In the genomic region with DNA sequence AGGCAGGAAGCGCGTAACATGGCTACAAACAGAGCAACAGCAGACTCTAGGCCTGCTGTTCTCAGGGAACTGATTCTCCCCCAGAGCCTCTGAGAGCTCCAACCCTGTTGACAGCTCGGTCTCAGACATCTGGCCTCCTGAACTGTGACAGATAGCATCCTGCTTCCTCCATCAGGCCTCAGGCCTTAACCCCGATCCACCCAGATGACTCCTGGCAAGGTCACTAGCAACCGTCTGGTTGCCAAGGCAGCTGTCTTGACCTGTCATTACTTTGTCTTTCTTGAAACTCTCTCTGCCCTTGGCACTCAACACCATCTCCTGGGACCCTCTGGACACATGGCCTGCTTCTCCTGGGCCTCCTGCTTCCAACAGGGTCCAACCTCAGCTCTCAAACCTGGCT, we compare ENCODE assay signal across 11 mouse cellular contexts. TPM values are rescaled to one million over a fixed set of nuclear protein-coding genes. Genes with fewer than 3 reads are reported as not detected.
DNase-seq lines count a peak whose midpoint lies in the region; ATAC-seq and TF ChIP-seq lines count a peak whose summit lies in the region.
"Had no signal": no experiment of that assay in that cellular context is flagged by ENCODE, and none has a peak within 500 bp of the region (broad histone marks: within the 10 kb centered on the region; RNA-seq: fewer than 3 reads in every experiment).

No protein-coding gene starts in this region.

- no peak for TF ChIP-seq CTCF in stomach, postnatal 0 days (IDR thresholded peaks at IDR 0.05; ENCODE audit: low read depth)

- peaks cover 35% of the 10 kb centered on the region for H3K4me1 ChIP-seq in forebrain, embryonic 10.5 days
- no peaks in the 10 kb centered on the region for H3K4me1 ChIP-seq in forebrain, embryonic 16.5 days (replicated peaks; ENCODE audit: control insufficient read depth, insufficient read depth, low read length)
- H3K4me1 ChIP-seq in stomach, embryonic 16.5 days (ENCODE audit: control insufficient read depth, insufficient read depth, low read length), result peaks cover 9% of the 10 kb centered on the region
- H3K4me1 ChIP-seq in stomach, postnatal 0 days (replicated peaks; ENCODE audit: control insufficient read depth, insufficient read depth), result no peaks in the 10 kb centered on the region
- H3K4me1 ChIP-seq in heart, embryonic 16.5 days (ENCODE audit: control insufficient read depth, insufficient read depth, low read length), result peaks cover 9% of the 10 kb centered on the region

- no peak for ATAC-seq in forebrain, embryonic 16.5 days
- ATAC-seq in stomach, embryonic 16.5 days (ENCODE audit: insufficient read depth, low FRiP score), result no peak
- ATAC-seq in stomach, postnatal 0 days (ENCODE audit: low FRiP score, low TSS enrichment), result no peak
- peak; percentile 15; the same call in 1 of the 2 replicates for ATAC-seq in heart, embryonic 16.5 days (replicated peaks; ENCODE audit: extremely low read depth, insufficient read depth, low FRiP score)

- H3K9me3 ChIP-seq in forebrain, embryonic 10.5 days, result no peaks in the 10 kb centered on the region
- H3K9me3 ChIP-seq in forebrain, embryonic 16.5 days (ENCODE audit: control insufficient read depth, low read length), result no peaks in the 10 kb centered on the region
- no peaks in the 10 kb centered on the region for H3K9me3 ChIP-seq in stomach, embryonic 16.5 days (replicated peaks; ENCODE audit: control insufficient read depth, low read length)
- no peaks in the 10 kb centered on the region for H3K9me3 ChIP-seq in stomach, postnatal 0 days (ENCODE audit: control insufficient read depth, low read length)
- no peaks in the 10 kb centered on the region for H3K9me3 ChIP-seq in heart, embryonic 16.5 days (replicated peaks; ENCODE audit: control insufficient read depth, low read length)
- H3K9me3 ChIP-seq: neural tube, embryonic 13.5 days had no signal

- H3K36me3 ChIP-seq in forebrain, embryonic 10.5 days (replicated peaks), result peaks cover 29% of the 10 kb centered on the region
- no peaks in the 10 kb centered on the region for H3K36me3 ChIP-seq in forebrain, embryonic 16.5 days (ENCODE audit: control insufficient read depth, insufficient read depth)
- no peaks in the 10 kb centered on the region for H3K36me3 ChIP-seq in stomach, embryonic 16.5 days (ENCODE audit: control insufficient read depth, insufficient read depth, low read length)
- no peaks in the 10 kb centered on the region; the same call in 1 of the 2 replicates for H3K36me3 ChIP-seq in stomach, postnatal 0 days (ENCODE audit: control insufficient read depth, insufficient read depth, low read length)
- 0 out of 2 replicates have a peak, but pooled peaks cover 7% of the 10 kb centered on the region for H3K36me3 ChIP-seq in heart, embryonic 16.5 days (ENCODE audit: control insufficient read depth, insufficient read depth)

- WGBS in forebrain, embryonic 10.5 days, result 77% methylated on average over 5 of the region's 5 CpGs
- WGBS in forebrain, embryonic 16.5 days, result 81% methylated on average over 5 of the region's 5 CpGs
- WGBS in stomach, embryonic 16.5 days, result 53% methylated on average over 5 of the region's 5 CpGs
- 53% methylated on average over 5 of the region's 5 CpGs for WGBS in stomach, postnatal 0 days
- WGBS in heart, embryonic 16.5 days, result 38% methylated on average over 5 of the region's 5 CpGs

- no peak for DNase-seq in forebrain, embryonic 10.5 days (ENCODE audit: extremely low spot score, low spot score)
- no peak for DNase-seq in stomach, postnatal 0 days (ENCODE audit: low spot score)
- DNase-seq in thymus, postnatal 0 days (ENCODE audit: low spot score), result no peak
- no peak for DNase-seq in layer of hippocampus, adult 18-20 months (ENCODE audit: low spot score in 2 of 2)
- DNase-seq in Muller cell, postnatal 12 days (ENCODE audit: inconsistent ontology term), result no peak
- DNase-seq: cerebellum, postnatal 25 days; lung, postnatal 36 days had no signal

- H3K27ac ChIP-seq in forebrain, embryonic 10.5 days, result peak overlapping the region; percentile 1; the same call in 1 of the 2 replicates
- H3K27ac ChIP-seq in forebrain, embryonic 16.5 days (ENCODE audit: low read length), result no peak overlapping the region
- H3K27ac ChIP-seq in stomach, embryonic 16.5 days (ENCODE audit: low read length), result no peak overlapping the region
- H3K27ac ChIP-seq in stomach, postnatal 0 days (replicated peaks), result no peak overlapping the region
- H3K27ac ChIP-seq in heart, embryonic 16.5 days (ENCODE audit: low read length), result no peak overlapping the region
- H3K27ac ChIP-seq: neural tube, embryonic 13.5 days had no signal

- TF ChIP-seq EP300 in stomach, postnatal 0 days (optimal IDR thresholded peaks at IDR 0.05), result no peak

- 0 out of 2 replicates have a peak, but pooled peaks cover 5% of the 10 kb centered on the region for H3K27me3 ChIP-seq in forebrain, embryonic 10.5 days (ENCODE audit: poor library complexity, severe bottlenecking)
- no peaks in the 10 kb centered on the region for H3K27me3 ChIP-seq in forebrain, embryonic 16.5 days (replicated peaks; ENCODE audit: control insufficient read depth, insufficient read depth, low read length)
- H3K27me3 ChIP-seq in stomach, embryonic 16.5 days (ENCODE audit: control insufficient read depth, insufficient read depth, low read length), result no peaks in the 10 kb centered on the region
- no peaks in the 10 kb centered on the region for H3K27me3 ChIP-seq in stomach, postnatal 0 days (ENCODE audit: control insufficient read depth, insufficient read depth, low read length)
- H3K27me3 ChIP-seq in heart, embryonic 16.5 days (ENCODE audit: control insufficient read depth, insufficient read depth, low read length), result no peaks in the 10 kb centered on the region
- H3K27me3 ChIP-seq: neural tube, embryonic 13.5 days had no signal

- H3K4me2 ChIP-seq in forebrain, embryonic 16.5 days (ENCODE audit: low read length), result no peak overlapping the region
- H3K4me2 ChIP-seq in stomach, embryonic 16.5 days (ENCODE audit: low read depth, low read length), result no peak overlapping the region
- H3K4me2 ChIP-seq in stomach, postnatal 0 days (replicated peaks; ENCODE audit: low read depth), result no peak overlapping the region
- H3K4me2 ChIP-seq in heart, embryonic 16.5 days (ENCODE audit: low read depth, low read length), result no peak overlapping the region
- H3K4me2 ChIP-seq: neural tube, embryonic 13.5 days had no signal

- no peak overlapping the region for H3K4me3 ChIP-seq in forebrain, embryonic 10.5 days
- H3K4me3 ChIP-seq in forebrain, embryonic 16.5 days (replicated peaks; ENCODE audit: low read length), result no peak overlapping the region
- H3K4me3 ChIP-seq in stomach, embryonic 16.5 days (replicated peaks; ENCODE audit: low read length), result no peak overlapping the region
- H3K4me3 ChIP-seq in stomach, postnatal 0 days (ENCODE audit: low read depth, low read length), result no peak overlapping the region
- H3K4me3 ChIP-seq in heart, embryonic 16.5 days (ENCODE audit: low read length), result no peak overlapping the region
- H3K4me3 ChIP-seq: neural tube, embryonic 13.5 days had no signal

- no peak overlapping the region for H3K9ac ChIP-seq in forebrain, embryonic 16.5 days (replicated peaks; ENCODE audit: low read depth, low read length)
- peak overlapping the region; percentile 7; the same call in 1 of the 2 replicates for H3K9ac ChIP-seq in stomach, embryonic 16.5 days (ENCODE audit: low read length)
- H3K9ac ChIP-seq in stomach, postnatal 0 days (ENCODE audit: low read length), result no peak overlapping the region
- no peak overlapping the region for H3K9ac ChIP-seq in heart, embryonic 16.5 days (ENCODE audit: low read length)
- H3K9ac ChIP-seq: neural tube, embryonic 13.5 days had no signal

RNA-seq across cellular contexts. Expression of a gene that starts 51.8 kb away (rescaled TPM):
- 9.0 and 11.2 TPM in 2 replicates for polyA plus RNA-seq in forebrain, embryonic 10.5 days (2016; fragmentation: Nextera tagmentation; extraction: Ambion mirVana)
- polyA plus RNA-seq in forebrain, embryonic 16.5 days (2015; fragmentation: Nextera tagmentation; extraction: Ambion mirVana), result 5.8 and 7.0 TPM in 2 replicates
- polyA plus RNA-seq in stomach, embryonic 16.5 days (2015; fragmentation: Nextera tagmentation; extraction: Ambion mirVana), result 14.6 and 17.0 TPM in 2 replicates
- polyA plus RNA-seq in stomach, postnatal 0 days (2015; fragmentation: Nextera tagmentation; extraction: Ambion mirVana), result 10.0 and 13.1 TPM in 2 replicates
- 10.5 and 12.4 TPM in 2 replicates for polyA plus RNA-seq in heart, embryonic 16.5 days (2015; fragmentation: Nextera tagmentation; extraction: Ambion mirVana)
- 9.0 and 9.5 TPM in 2 replicates for polyA plus RNA-seq in thymus, postnatal 0 days (2015; fragmentation: Nextera tagmentation; extraction: Ambion mirVana)
- total RNA-seq in layer of hippocampus, adult 18-20 months (2021), result 10 to 100 TPM; 27.2 to 36.3 TPM
